Mouse (Mus musculus) MEL (cell line): Measurements from ENCODE around the gene Itgb6. TPM values are rescaled to one million over a fixed set of nuclear protein-coding genes. Genes with fewer than 3 reads are reported as not detected.
A peak's percentile ranks its signal among the peaks of the same experiment; 100 is the strongest.

Experiments used
- DNase-seq: peaks from one replicate; pipeline ENCODE4 v3.0.0; 2011; ENCODE audit warnings: low read depth, low spot score
- H3K27ac ChIP-seq: 2 replicates; pipeline ENCODE4 v1.5.1; 2012; ENCODE audit warnings: low read depth, mild to moderate bottlenecking, control low read depth, low read length, moderate library complexity; ENCODE audit not compliant: control insufficient read depth
- H3K27me3 ChIP-seq, 2 experiments: fragments of 150-350 bp in 1 of 2; sonication (generic) in 1 of 2; 2 replicates each; pipeline ENCODE4 v1.6.1; 2012; ENCODE audit warnings: low read length in 2 of 2, mild to moderate bottlenecking in 2 of 2, improper control_type of control experiment in 1 of 2, moderate library complexity in 1 of 2; ENCODE audit not compliant: insufficient read depth in 2 of 2, control insufficient read depth in 1 of 2
- H3K36me3 ChIP-seq, 2 experiments: 2 replicates each; pipeline ENCODE4 v1.6.1; 2012 to 2014; ENCODE audit warnings: low read length in 2 of 2, improper control_type of control experiment in 1 of 2, inconsistent platforms in 1 of 2, mild to moderate bottlenecking in 1 of 2; ENCODE audit not compliant: insufficient read depth in 2 of 2, control insufficient read depth in 1 of 2
- H3K4me1 ChIP-seq, 2 experiments: fragments of 150-350 bp in 1 of 2; sonication (generic) in 1 of 2; 2 replicates each; pipeline ENCODE4 v1.6.1; 2012; ENCODE audit warnings: low read length in 2 of 2, improper control_type of control experiment in 1 of 2, mild to moderate bottlenecking in 1 of 2; ENCODE audit not compliant: insufficient read depth in 2 of 2, control insufficient read depth in 1 of 2
- H3K4me3 ChIP-seq, 2 experiments: fragments of 150-350 bp in 1 of 2; sonication (generic) in 1 of 2; 2 replicates each; pipeline ENCODE4 v1.5.1; 2012; ENCODE audit warnings: low read depth in 2 of 2, low read length in 2 of 2, mild to moderate bottlenecking in 2 of 2, moderate library complexity in 2 of 2, control low read depth in 1 of 2, improper control_type of control experiment in 1 of 2; ENCODE audit not compliant: control insufficient read depth in 1 of 2, insufficient read depth in 1 of 2
- H3K79me2 ChIP-seq: 2 replicates; pipeline ENCODE4 v1.6.1; 2012; ENCODE audit warnings: mild to moderate bottlenecking, low read length, moderate library complexity; ENCODE audit not compliant: control insufficient read depth, poor library complexity, insufficient read depth
- H3K9ac ChIP-seq: 2 replicates; pipeline ENCODE4 v1.6.1; 2012; ENCODE audit warnings: low read depth, mild to moderate bottlenecking, control low read depth, low read length, moderate library complexity; ENCODE audit not compliant: control insufficient read depth, poor library complexity, severe bottlenecking
- H3K9me3 ChIP-seq: fragments of 150-350 bp; sonication (generic); replicated peaks from 2 replicates; pipeline ENCODE4 v1.6.1; 2012; ENCODE audit warnings: mild to moderate bottlenecking, low read length, improper control_type of control experiment, moderate library complexity; ENCODE audit not compliant: insufficient read depth
- BHLHE40 ChIP-seq: IDR thresholded peaks from 2 replicates; pipeline ENCODE4 v1.6.1; 2012; ENCODE audit warnings: low read depth, mild to moderate bottlenecking, inconsistent platforms, low read length, improper control_type of control experiment, borderline replicate concordance
- CHD2 ChIP-seq: IDR thresholded peaks from 2 replicates; pipeline ENCODE4 v1.6.1; 2011; ENCODE audit warnings: low read length, improper control_type of control experiment
- CTCF ChIP-seq, 3 experiments: IDR thresholded peaks in 2 of 3; conservative IDR thresholded peaks in 1 of 3; 2 replicates each; pipeline ENCODE4 v1.5.1; 2011 to 2012; ENCODE audit warnings: low read length in 3 of 3, low read depth in 2 of 3, mild to moderate bottlenecking in 2 of 3, improper control_type of control experiment in 1 of 3, inconsistent platforms in 1 of 3, mixed read lengths in 1 of 3, moderate library complexity in 1 of 3; ENCODE audit not compliant: control insufficient read depth in 1 of 3, insufficient read depth in 1 of 3, poor library complexity in 1 of 3, severe bottlenecking in 1 of 3
- E2F4 ChIP-seq: IDR thresholded peaks from 2 replicates; pipeline ENCODE4 v1.6.1; 2011; ENCODE audit warnings: low read depth, low read length, improper control_type of control experiment, borderline replicate concordance
- EP300 ChIP-seq, 2 experiments: IDR thresholded peaks; 2 replicates each; pipeline ENCODE4 v1.6.1; 2011; ENCODE audit warnings: improper control_type of control experiment in 2 of 2, low read length in 2 of 2, low read depth in 1 of 2, mild to moderate bottlenecking in 1 of 2
- GABPA ChIP-seq: IDR thresholded peaks from 2 replicates; pipeline ENCODE4 v1.6.1; 2012; ENCODE audit warnings: low read depth, mild to moderate bottlenecking, inconsistent platforms, low read length, improper control_type of control experiment, moderate library complexity
- GATA1 ChIP-seq: IDR thresholded peaks from 2 replicates; pipeline ENCODE4 v1.6.1; 2011; ENCODE audit warnings: low read depth, low read length, improper control_type of control experiment
- HCFC1 ChIP-seq: IDR thresholded peaks from 2 replicates; pipeline ENCODE4 v1.6.1; 2012; ENCODE audit warnings: low read depth, mild to moderate bottlenecking, inconsistent platforms, low read length, improper control_type of control experiment, moderate library complexity
- JUND ChIP-seq: IDR thresholded peaks from 2 replicates; pipeline ENCODE4 v1.6.1; 2011; ENCODE audit warnings: low read depth, mild to moderate bottlenecking, improper control_type of control experiment, low read length
- KAT2A ChIP-seq: conservative IDR thresholded peaks from 2 replicates; pipeline ENCODE4 v1.6.1; 2012; ENCODE audit warnings: low read depth, low read length, improper control_type of control experiment, inconsistent platforms
- MAZ ChIP-seq: IDR thresholded peaks from 2 replicates; pipeline ENCODE4 v1.6.1; 2012; ENCODE audit warnings: low read depth, mild to moderate bottlenecking, inconsistent platforms, low read length, improper control_type of control experiment
- MXI1 ChIP-seq: IDR thresholded peaks from 2 replicates; pipeline ENCODE4 v1.6.1; 2011; ENCODE audit warnings: mild to moderate bottlenecking, low read depth, low read length, improper control_type of control experiment
- MYB ChIP-seq: IDR thresholded peaks from 2 replicates; pipeline ENCODE4 v1.6.1; 2011; ENCODE audit warnings: mild to moderate bottlenecking, low read depth, low read length, improper control_type of control experiment
- MYC ChIP-seq: IDR thresholded peaks from 2 replicates; pipeline ENCODE4 v1.6.1; 2011; ENCODE audit warnings: low read depth, mild to moderate bottlenecking, low read length, improper control_type of control experiment, moderate library complexity
- NELFE ChIP-seq: IDR thresholded peaks from 2 replicates; pipeline ENCODE4 v1.6.1; 2011; ENCODE audit warnings: low read depth, low read length, improper control_type of control experiment
- POLR2AphosphoS2 ChIP-seq: IDR thresholded peaks from 2 replicates; pipeline ENCODE4 v1.6.1; 2011; ENCODE audit warnings: low read length, improper control_type of control experiment
- RAD21 ChIP-seq: IDR thresholded peaks from 2 replicates; pipeline ENCODE4 v1.6.1; 2011; ENCODE audit warnings: mild to moderate bottlenecking, low read depth, low read length, improper control_type of control experiment
- RCOR1 ChIP-seq: IDR thresholded peaks from 2 replicates; pipeline ENCODE4 v1.6.1; 2012; ENCODE audit warnings: low read depth, mild to moderate bottlenecking, inconsistent platforms, low read length, improper control_type of control experiment
- SMC3 ChIP-seq: IDR thresholded peaks from 2 replicates; pipeline ENCODE4 v1.6.1; 2011; ENCODE audit warnings: low read depth, low read length, improper control_type of control experiment
- TCF12 ChIP-seq: IDR thresholded peaks from 2 replicates; pipeline ENCODE4 v1.6.1; 2014; ENCODE audit warnings: low read depth, mild to moderate bottlenecking, inconsistent platforms, low read length, improper control_type of control experiment, moderate library complexity
- UBTF ChIP-seq: IDR thresholded peaks from 2 replicates; pipeline ENCODE4 v1.6.1; 2012; ENCODE audit warnings: low read depth, mild to moderate bottlenecking, inconsistent platforms, low read length, improper control_type of control experiment, moderate library complexity, borderline replicate concordance; ENCODE audit not compliant: insufficient read depth
- USF1 ChIP-seq: IDR thresholded peaks from 2 replicates; pipeline ENCODE4 v1.6.1; 2014; ENCODE audit warnings: low read depth, mild to moderate bottlenecking, inconsistent platforms, low read length, improper control_type of control experiment, moderate library complexity
- USF2 ChIP-seq, 2 experiments: IDR thresholded peaks; 2 replicates each; pipeline ENCODE4 v1.6.1; 2011 to 2012; ENCODE audit warnings: improper control_type of control experiment in 2 of 2, low read length in 2 of 2, borderline replicate concordance in 1 of 2, inconsistent platforms in 1 of 2, low read depth in 1 of 2, mild to moderate bottlenecking in 1 of 2; ENCODE audit not compliant: insufficient read depth in 1 of 2
- ZC3H11A ChIP-seq: IDR thresholded peaks from 2 replicates; pipeline ENCODE4 v1.6.1; 2012; ENCODE audit warnings: low read depth, mild to moderate bottlenecking, inconsistent platforms, low read length, improper control_type of control experiment
- ZMIZ1 ChIP-seq: IDR thresholded peaks from 2 replicates; pipeline ENCODE4 v1.6.1; 2012; ENCODE audit warnings: low read depth, mild to moderate bottlenecking, inconsistent platforms, low read length, improper control_type of control experiment, moderate library complexity
- ZNF384 ChIP-seq: IDR thresholded peaks from 2 replicates; pipeline ENCODE4 v1.6.1; 2012; ENCODE audit warnings: low read depth, mild to moderate bottlenecking, inconsistent platforms, low read length, improper control_type of control experiment
- polyA plus RNA-seq, 2 experiments: library from polyadenylated mRNA; stranded (reverse) in 1 of 2; unstranded in 1 of 2; fragments of >175 nt in 1 of 2; fragments of >200 nt in 1 of 2; gene quantifications; 2 replicates each; pipeline versions ENCODE4 v1.2.1 to v1.2.4; 2012; ENCODE audit warnings: low replicate concordance in 2 of 2, low read depth in 1 of 2; ENCODE audit not compliant: insufficient read length in 2 of 2, insufficient read depth in 1 of 2, missing spikeins in 1 of 2
- total RNA-seq: library from RNA; depleted of rRNA; stranded (reverse); fragments of 300-350 nt; gene quantifications from 2 replicates; pipeline ENCODE4 v1.2.3, GENCODE M21; 2012

Gene Itgb6
- total and polyA plus RNA-seq, 3 experiments: not detected

GRCm38 (mm10) chr2:60751274-60751673 lies 28.8 kb upstream of the Itgb6 start:
- Histone ChIP-seq H3K4me1 (no peaks in the 10 kb centered on the region), H3K9me3 (no peaks in the 10 kb centered on the region), H3K36me3 (no peaks in the 10 kb centered on the region; a peak in 1 of 4 replicates), H3K27ac (no peak overlapping the region), H3K4me3 (no peak overlapping the region), H3K79me2 (no peaks in the 10 kb centered on the region), H3K9ac (no peak overlapping the region), H3K27me3 (no peaks in the 10 kb centered on the region)
- TF ChIP-seq ZNF384 (0 out of 2 replicates have a peak, but pooled peaks have one; percentile 21), MAZ (no peak)
- no peak for DNase-seq

- no peak for TF ChIP-seq JUND
- TF ChIP-seq ZNF384: no peak
- no peak for TF ChIP-seq POLR2AphosphoS2
- TF ChIP-seq GATA1: no peak
- TF ChIP-seq GABPA: no peak
- no peak for TF ChIP-seq HCFC1
- TF ChIP-seq RCOR1: no peak
- no peak for TF ChIP-seq USF1
Measured at GRCm38 (mm10) chr2:60750591-60750990, 28.1 kb upstream of the Itgb6 start.

GRCm38 (mm10) chr2:60748585-60748984 lies 26.1 kb upstream of the Itgb6 start:
- H3K4me1 ChIP-seq: no peaks in the 10 kb centered on the region
- peak; percentile 37 for DNase-seq

More at GRCm38 (mm10) chr2:60750591-60750990, 28.1 kb upstream of the Itgb6 start:
- no peaks in the 10 kb centered on the region for H3K79me2 ChIP-seq
- H3K27ac ChIP-seq: no peak overlapping the region
- H3K9me3 ChIP-seq: no peaks in the 10 kb centered on the region
- H3K36me3 ChIP-seq: no peaks in the 10 kb centered on the region; a peak in 1 of 4 replicates
- no peaks in the 10 kb centered on the region for H3K27me3 ChIP-seq
- H3K4me1 ChIP-seq: no peaks in the 10 kb centered on the region
- no peak overlapping the region for H3K4me3 ChIP-seq
- H3K9ac ChIP-seq: no peak overlapping the region
- DNase-seq: no peak

More at GRCm38 (mm10) chr2:60748585-60748984, 26.1 kb upstream of the Itgb6 start:
- no peaks in the 10 kb centered on the region for H3K27me3 ChIP-seq
- no peaks in the 10 kb centered on the region; a peak in 1 of 4 replicates for H3K36me3 ChIP-seq
- H3K4me3 ChIP-seq: no peak overlapping the region
- no peaks in the 10 kb centered on the region for H3K9me3 ChIP-seq
- TF ChIP-seq POLR2AphosphoS2 (no peak), CTCF (IDR thresholded peaks at IDR 0.05 in 2 of 3, conservative IDR thresholded peaks at IDR 0.05 in 1 of 3; ENCODE audit: control insufficient read depth in 1 of 3, insufficient read depth in 1 of 3, low read depth in 2 of 3, low read length in 3 of 3, poor library complexity in 1 of 3, severe bottlenecking in 1 of 3) (peak; percentile 11 to 65 (median 30); a peak in 5 of 6 replicates), USF2 (IDR thresholded peaks at IDR 0.05; ENCODE audit: borderline replicate concordance in 1 of 2, insufficient read depth in 1 of 2, low read depth in 1 of 2, low read length in 2 of 2) (no peak), MYB (no peak), TCF12 (no peak), RAD21 (peak; percentile 60), BHLHE40 (no peak), GATA1 (no peak), MXI1 (no peak), EP300 (IDR thresholded peaks at IDR 0.05; ENCODE audit: low read depth in 1 of 2, low read length in 2 of 2) (no peak), MYC (0 out of 2 replicates have a peak, but pooled peaks have one; percentile 28), ZMIZ1 (no peak), SMC3 (peak; percentile 74), RCOR1 (no peak), MAZ (no peak), NELFE (no peak), UBTF (no peak), ZC3H11A (peak; percentile 39; the same call in 1 of the 2 replicates), CHD2 (no peak), E2F4 (no peak), KAT2A (no peak)
- no peak overlapping the region for H3K27ac ChIP-seq
- H3K79me2 ChIP-seq: no peaks in the 10 kb centered on the region
- no peak overlapping the region for H3K9ac ChIP-seq
